Mouse (Mus musculus) forebrain, postnatal 0 days (tissue): ENCODE measurements around the gene Gm21988. TPM values are rescaled to one million over a fixed set of nuclear protein-coding genes. Genes with fewer than 3 reads are reported as not detected.
A peak's percentile ranks its signal among the peaks of the same experiment; 100 is the strongest.

Experiments used
- ATAC-seq: fragments of 200-750 bp; cut with Nextera tagmentation; 2 replicates; pipeline ENCODE4 v1.8.0; 2017; ENCODE audit warnings: mild to moderate bottlenecking, moderate library complexity
- DNase-seq: peaks from one replicate; pipeline ENCODE4 v3.0.0-alpha.2; 2015
- H3K27ac ChIP-seq: fragments of 300-500 bp; sonication (generic); 2 replicates; pipeline ENCODE4 v1.5.1; 2014; ENCODE audit warnings: low read depth, mild to moderate bottlenecking, antibody characterized with exemption, low read length, moderate library complexity, mixed read lengths
- H3K27me3 ChIP-seq: fragments of 300-500 bp; sonication (generic); 2 replicates; pipeline ENCODE4 v1.6.1; 2014; ENCODE audit warnings: mild to moderate bottlenecking, low read length, mixed read lengths; ENCODE audit not compliant: insufficient read depth
- H3K36me3 ChIP-seq: fragments of 300-500 bp; sonication (generic); 2 replicates; pipeline ENCODE4 v1.6.1; 2014; ENCODE audit warnings: mild to moderate bottlenecking, moderate library complexity; ENCODE audit not compliant: insufficient read depth
- H3K4me1 ChIP-seq: fragments of 300-500 bp; sonication (generic); 2 replicates; pipeline ENCODE4 v1.6.1; 2014; ENCODE audit warnings: antibody characterized with exemption; ENCODE audit not compliant: insufficient read depth
- H3K4me2 ChIP-seq: fragments of 300-500 bp; sonication (generic); 2 replicates; pipeline ENCODE4 v1.6.1; 2014; ENCODE audit warnings: low read depth, mild to moderate bottlenecking, moderate library complexity
- H3K4me3 ChIP-seq: fragments of 300-500 bp; sonication (generic); 2 replicates; pipeline ENCODE4 v1.5.1; 2014; ENCODE audit warnings: low read depth, low read length, mixed read lengths
- H3K9ac ChIP-seq: fragments of 300-500 bp; sonication (generic); 2 replicates; pipeline ENCODE4 v1.6.1; 2014; ENCODE audit warnings: mild to moderate bottlenecking
- H3K9me3 ChIP-seq: fragments of 300-500 bp; sonication (generic); 2 replicates; pipeline ENCODE4 v1.6.1; 2016; ENCODE audit warnings: low read length
- CTCF ChIP-seq: sonication (generic); IDR thresholded peaks from 2 replicates; pipeline ENCODE4 v1.5.1; 2016; ENCODE audit warnings: antibody characterized with exemption, control low read depth, low read depth
- WGBS: fragments of 180-500 bp; shearing (Covaris S2); extraction: QIAGEN DNeasy Blood & Tissue Kit; methylation state at CpG from one replicate; pipeline ENCODE4 v1.1.7; 2014; 5-methylcytosine and 5-hydroxymethylcytosine counted together
- polyA plus RNA-seq: library from polyadenylated mRNA; unstranded; fragments of >200 nt; fragmentation: Nextera tagmentation; extraction: Ambion mirVana; gene quantifications from 2 replicates; pipeline ENCODE4 v1.2.1, GENCODE M21; 2015
- total RNA-seq: library from RNA; depleted of rRNA; stranded (reverse); fragments of >200 nt; gene quantifications from 2 replicates; pipeline ENCODE4 v1.2.3, GENCODE M21; 2014

The Gm21988 gene
- total and polyA plus RNA-seq, 2 experiments from 2014 or later = 4.9 to 16.6 TPM

DNA sequence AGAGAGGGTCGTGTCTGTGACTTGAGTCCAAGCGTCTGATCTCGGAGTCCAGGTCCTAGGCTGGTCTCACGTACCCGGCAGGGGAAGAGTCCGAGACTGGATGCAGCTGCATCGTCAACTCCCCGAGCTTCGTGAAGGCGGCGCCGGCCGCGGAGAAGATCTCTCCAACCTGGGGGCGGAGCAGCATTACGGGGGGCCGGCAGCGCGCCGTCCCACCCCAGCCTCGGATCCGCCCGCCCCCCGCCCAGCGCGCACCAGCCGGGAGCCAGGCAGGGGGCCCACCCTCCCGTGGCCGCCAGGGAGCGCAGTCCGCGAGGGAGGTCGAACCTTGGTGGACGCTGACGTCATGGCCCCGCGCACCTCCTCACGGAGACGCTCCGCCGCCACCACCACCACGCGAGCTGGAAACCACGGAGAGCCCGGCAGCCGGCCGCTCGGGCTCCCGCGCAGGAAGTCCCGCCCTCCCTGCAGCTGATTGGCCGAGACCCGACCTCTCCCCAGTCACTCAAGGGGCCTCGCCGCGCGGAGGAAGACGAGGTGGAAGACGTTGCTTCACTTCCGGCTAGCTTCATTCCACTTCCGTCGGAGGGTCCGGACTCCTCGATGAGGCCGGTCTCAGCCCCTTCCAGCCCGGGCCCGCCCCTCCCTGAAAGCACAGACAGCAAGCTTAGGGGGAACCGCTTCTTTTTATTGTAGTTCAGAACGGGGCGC, 2.0 kb downstream of the Gm21988 start, which contains the start of gene 0610010K14Rik:
0610010K14Rik (minus strand) TSS at position 458 of the 711 bp plus-strand sequence.
- peak; percentile 95 for ATAC-seq
- H3K4me1 ChIP-seq = peaks cover 22% of the 10 kb centered on the region; the same call in 1 of the 2 replicates
- H3K27ac ChIP-seq = peak within 1 kb of the TSS; percentile 96
- TF ChIP-seq CTCF = peak; percentile 67
- under 1% methylated on average over 64 of the region's 70 CpGs for WGBS
- peak within 1 kb of the TSS; percentile 97 for H3K4me2 ChIP-seq
- H3K9me3 ChIP-seq = no peaks in the 10 kb centered on the region
- H3K36me3 ChIP-seq = peaks cover 18% of the 10 kb centered on the region
- H3K9ac ChIP-seq = peak within 1 kb of the TSS; percentile 92
- peak; percentile 97 for DNase-seq
- no peaks in the 10 kb centered on the region for H3K27me3 ChIP-seq
- H3K4me3 ChIP-seq = peak within 1 kb of the TSS; percentile 98

DNA sequence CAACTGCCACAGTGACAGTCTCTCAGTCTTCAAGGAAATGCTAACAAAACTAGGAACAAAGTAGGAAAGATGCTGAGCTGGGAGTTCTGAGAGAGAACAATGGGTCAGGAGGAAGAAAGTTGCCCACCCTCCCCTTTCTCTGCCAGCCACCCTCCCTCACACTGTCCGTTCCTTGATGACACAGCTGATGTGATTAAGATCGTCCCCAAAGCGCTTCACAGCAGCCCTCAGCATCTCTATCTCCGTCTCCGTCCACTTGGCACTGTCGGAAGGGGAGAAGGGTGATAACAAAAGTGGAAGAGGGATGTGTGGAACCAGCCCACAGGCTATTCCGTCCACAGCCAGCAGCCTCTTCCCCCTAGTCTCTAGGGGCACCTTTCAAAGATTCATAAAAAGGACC, 2.9 kb downstream of the Gm21988 start:
- WGBS = 22% methylated on average over 7 of the region's 7 CpGs
- Histone ChIP-seq H3K9ac (peak overlapping the region; percentile 92; the same call in 1 of the 2 replicates), H3K27me3 (no peaks in the 10 kb centered on the region), H3K4me1 (peaks cover 22% of the 10 kb centered on the region; the same call in 1 of the 2 replicates), H3K9me3 (no peaks in the 10 kb centered on the region), H3K4me2 (peak overlapping the region; percentile 97), H3K36me3 (peaks cover 18% of the 10 kb centered on the region), H3K4me3 (peak overlapping the region; percentile 98), H3K27ac (peak overlapping the region; percentile 96)
- DNase-seq = no peak
- TF ChIP-seq CTCF = no peak
- no peak for ATAC-seq

DNA sequence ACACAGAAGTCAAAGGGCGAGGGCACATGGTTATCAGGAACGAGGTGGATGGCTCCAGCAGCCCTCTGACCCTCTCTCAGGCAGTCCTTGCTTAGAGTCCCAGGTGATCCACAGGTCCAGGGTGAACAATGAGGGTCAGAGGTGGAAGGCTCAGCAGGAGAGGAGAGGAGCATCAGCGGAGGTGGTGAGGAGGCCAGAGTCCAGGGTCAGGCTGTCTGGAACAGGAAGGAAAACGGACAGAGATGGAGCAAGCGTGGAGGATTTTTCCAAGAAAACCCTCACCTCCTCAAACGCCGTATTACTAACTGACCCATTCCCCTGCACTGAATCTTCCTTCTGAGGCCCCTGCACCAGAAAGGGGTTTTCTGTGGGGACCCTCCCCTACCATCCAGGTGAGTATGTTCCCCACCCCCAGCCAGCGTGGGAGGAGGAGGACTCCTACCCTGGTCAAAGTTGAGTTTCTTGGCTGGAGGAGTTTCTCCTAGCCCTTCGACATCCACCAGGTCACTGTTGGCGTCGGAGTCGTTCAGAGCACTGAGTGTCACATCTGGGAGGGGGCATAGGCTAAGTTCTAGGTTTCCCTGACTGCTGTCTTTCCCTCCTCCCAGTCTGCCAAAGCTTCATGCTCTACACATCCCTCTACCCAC, 4.3 kb downstream of the Gm21988 start:
- 90% methylated on average over 12 of the region's 12 CpGs for WGBS
- DNase-seq (no peak), ATAC-seq (no peak)
- Histone ChIP-seq H3K27me3 (peaks cover 6% of the 10 kb centered on the region; the same call in 1 of the 2 replicates), H3K36me3 (peaks cover 18% of the 10 kb centered on the region), H3K4me1 (peaks cover 20% of the 10 kb centered on the region; the same call in 1 of the 2 replicates), H3K9ac (no peak overlapping the region), H3K9me3 (no peaks in the 10 kb centered on the region), H3K4me2 (no peak overlapping the region; the same call in 1 of the 2 replicates), H3K4me3 (no peak overlapping the region), H3K27ac (no peak overlapping the region)
- no peak for TF ChIP-seq CTCF

- no peaks in the 10 kb centered on the region for H3K9me3 ChIP-seq
- H3K9ac ChIP-seq = no peak overlapping the region
- no peak for TF ChIP-seq CTCF
- peaks cover 18% of the 10 kb centered on the region for H3K36me3 ChIP-seq
- peaks cover 18% of the 10 kb centered on the region; the same call in 1 of the 2 replicates for H3K4me1 ChIP-seq
- no peak overlapping the region for H3K27ac ChIP-seq
- DNase-seq = no peak
- no peak overlapping the region for H3K4me2 ChIP-seq
- no peak for ATAC-seq
- WGBS = 88% methylated on average over 8 of the region's 8 CpGs
- peaks cover 15% of the 10 kb centered on the region for H3K27me3 ChIP-seq
- no peak overlapping the region for H3K4me3 ChIP-seq
Observed at GRCm38 (mm10) chr11:70234497-70234896, 5.1 kb downstream of the Gm21988 start.

GRCm38 (mm10) chr11:70234037-70234436, 5.6 kb downstream of the Gm21988 start:
- no peak overlapping the region for H3K4me3 ChIP-seq
- no peaks in the 10 kb centered on the region for H3K9me3 ChIP-seq
- H3K36me3 ChIP-seq = peaks cover 18% of the 10 kb centered on the region
- DNase-seq (no peak), ATAC-seq (no peak)
- H3K27me3 ChIP-seq = peaks cover 19% of the 10 kb centered on the region
- H3K27ac ChIP-seq = no peak overlapping the region
- no peak overlapping the region for H3K4me2 ChIP-seq
- no peak overlapping the region for H3K9ac ChIP-seq
- 58% methylated on average over 5 of the region's 5 CpGs for WGBS
- TF ChIP-seq CTCF = no peak
- H3K4me1 ChIP-seq = peaks cover 18% of the 10 kb centered on the region; the same call in 1 of the 2 replicates

- H3K4me1 ChIP-seq = peaks cover 10% of the 10 kb centered on the region; the same call in 1 of the 2 replicates
- 31% methylated on average over 8 of the region's 8 CpGs for WGBS
- no peak for DNase-seq
- no peak for ATAC-seq
- peaks cover 18% of the 10 kb centered on the region for H3K36me3 ChIP-seq
- TF ChIP-seq CTCF = no peak
- peak overlapping the region; percentile 48 for H3K4me3 ChIP-seq
- no peaks in the 10 kb centered on the region for H3K9me3 ChIP-seq
- H3K4me2 ChIP-seq = peak overlapping the region; percentile 56
- H3K27me3 ChIP-seq = peaks cover 24% of the 10 kb centered on the region
- H3K9ac ChIP-seq = peak overlapping the region; percentile 66
- no peak overlapping the region for H3K27ac ChIP-seq
Observed at GRCm38 (mm10) chr11:70233016-70233415, 6.6 kb downstream of the Gm21988 start.
